8 mouse cellular contexts compared by ENCODE assay signal in the genomic region with DNA sequence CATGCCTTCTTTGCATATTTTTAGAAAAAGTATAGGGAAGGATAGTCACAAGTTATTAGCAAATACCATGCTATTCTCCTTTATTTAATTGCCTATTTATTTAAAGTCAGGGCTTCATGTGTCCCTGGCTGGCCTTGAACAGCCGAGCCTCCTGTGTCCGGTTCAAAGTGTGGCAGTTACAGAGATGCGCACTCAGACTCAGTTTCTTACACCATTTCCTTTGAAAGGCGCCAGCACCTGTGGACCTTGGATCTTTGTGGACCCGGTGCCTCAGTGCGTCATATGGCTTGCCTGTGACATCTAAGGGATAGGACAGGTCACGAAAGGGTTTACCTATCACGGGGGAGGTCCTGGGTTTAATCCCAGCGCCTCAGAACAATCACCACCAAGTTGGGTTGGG. TPM values are rescaled to one million over a fixed set of nuclear protein-coding genes. Genes with fewer than 3 reads are reported as not detected.
DNase-seq lines count a peak whose midpoint lies in the region; ATAC-seq and TF ChIP-seq lines count a peak whose summit lies in the region.

No protein-coding gene starts in this region.

- peak overlapping the region; percentile 54; the same call in 1 of the 2 replicates for H3K9ac ChIP-seq in heart, embryonic 14.5 days (ENCODE audit: low read length)
- H3K9ac ChIP-seq in embryonic facial prominence, embryonic 15.5 days = no peak overlapping the region
- H3K9ac ChIP-seq in intestine, embryonic 15.5 days = peak overlapping the region; percentile 20; the same call in 1 of the 2 replicates

- H3K36me3 ChIP-seq in heart, embryonic 14.5 days (ENCODE audit: control insufficient read depth, insufficient read depth, low read length) = no peaks in the 10 kb centered on the region
- no peaks in the 10 kb centered on the region for H3K36me3 ChIP-seq in embryonic facial prominence, embryonic 15.5 days
- no peaks in the 10 kb centered on the region for H3K36me3 ChIP-seq in intestine, embryonic 15.5 days
- H3K36me3 ChIP-seq in myocyte (ENCODE audit: control insufficient read depth, insufficient read depth) = no peaks in the 10 kb centered on the region

- no peaks in the 10 kb centered on the region for H3K79me2 ChIP-seq in myocyte (ENCODE audit: control insufficient read depth, insufficient read depth)

- DNase-seq in heart, postnatal 10 days = no peak
- no peak for DNase-seq in frontal cortex, postnatal 36 days (ENCODE audit: low spot score in 2 of 2)
- DNase-seq in layer of hippocampus, adult 11-12 months (ENCODE audit: low spot score) = no peak
- no peak for DNase-seq in frontal cortex, adult 2 months (ENCODE audit: extremely low spot score in 1 of 2, low spot score in 1 of 2)

- intact Hi-C loops in heart, postnatal 10 days (cut with DNase I) = loop anchor here (1.0 kb wide), 1 partner anchor 230 kb away; no protein-coding TSS in a partner anchor

- WGBS in heart, embryonic 14.5 days = 31% methylated on average over 9 of the region's 9 CpGs
- 29% methylated on average over 9 of the region's 9 CpGs for WGBS in embryonic facial prominence, embryonic 15.5 days
- WGBS in intestine, embryonic 15.5 days = 39% methylated on average over 9 of the region's 9 CpGs

- ATAC-seq in heart, embryonic 14.5 days (ENCODE audit: insufficient number of reproducible peaks, insufficient read depth, low FRiP score, low read depth) = no peak
- ATAC-seq in embryonic facial prominence, embryonic 15.5 days (ENCODE audit: insufficient number of reproducible peaks, low FRiP score, low TSS enrichment, low read depth) = no peak
- ATAC-seq in intestine, embryonic 15.5 days = peak; percentile 29

- H3K27ac ChIP-seq in heart, embryonic 14.5 days (replicated peaks in 1 of 2; ENCODE audit: control insufficient read depth in 1 of 2, insufficient read depth in 1 of 2, low read depth in 2 of 2, low read length in 2 of 2) = peak overlapping the region; percentile 58 to 76; a peak in 3 of 4 replicates
- peak overlapping the region; percentile 91 for H3K27ac ChIP-seq in embryonic facial prominence, embryonic 15.5 days (replicated peaks)
- H3K27ac ChIP-seq in intestine, embryonic 15.5 days = peak overlapping the region; percentile 49

- no peaks in the 10 kb centered on the region for H3K4me1 ChIP-seq in heart, embryonic 14.5 days (ENCODE audit: control insufficient read depth in 2 of 2, insufficient read depth in 2 of 2, low read length in 2 of 2)
- H3K4me1 ChIP-seq in embryonic facial prominence, embryonic 15.5 days = no peaks in the 10 kb centered on the region; the same call in 1 of the 2 replicates
- H3K4me1 ChIP-seq in intestine, embryonic 15.5 days (replicated peaks) = no peaks in the 10 kb centered on the region

- peak overlapping the region; percentile 59 for H3K4me2 ChIP-seq in heart, embryonic 14.5 days (ENCODE audit: low read length)
- peak overlapping the region; percentile 53 for H3K4me2 ChIP-seq in embryonic facial prominence, embryonic 15.5 days (replicated peaks)
- H3K4me2 ChIP-seq in intestine, embryonic 15.5 days (replicated peaks) = peak overlapping the region; percentile 50
- H3K4me2 ChIP-seq in myocyte (ENCODE audit: low read depth) = peak overlapping the region; percentile 92

- peaks cover 5% of the 10 kb centered on the region for H3K27me3 ChIP-seq in heart, embryonic 14.5 days (ENCODE audit: control insufficient read depth, insufficient read depth, low read length)
- H3K27me3 ChIP-seq in embryonic facial prominence, embryonic 15.5 days = no peaks in the 10 kb centered on the region
- H3K27me3 ChIP-seq in intestine, embryonic 15.5 days (replicated peaks) = no peaks in the 10 kb centered on the region
- H3K27me3 ChIP-seq in myocyte (ENCODE audit: control insufficient read depth, insufficient read depth, insufficient read length) = no peaks in the 10 kb centered on the region

- no peaks in the 10 kb centered on the region for H3K9me3 ChIP-seq in heart, embryonic 14.5 days (ENCODE audit: control insufficient read depth, low read length)
- H3K9me3 ChIP-seq in embryonic facial prominence, embryonic 15.5 days (replicated peaks) = no peaks in the 10 kb centered on the region
- H3K9me3 ChIP-seq in intestine, embryonic 15.5 days = no peaks in the 10 kb centered on the region

- H3ac ChIP-seq in myocyte (ENCODE audit: control insufficient read depth, insufficient read length) = no peak overlapping the region

- no peak for TF ChIP-seq POLR2A in myocyte (IDR thresholded peaks at IDR 0.05; ENCODE audit: insufficient read length, low read depth)

- peak overlapping the region in 1 of 2 experiments; percentile 20; a peak in 2 of 4 replicates for H3K4me3 ChIP-seq in heart, embryonic 14.5 days (ENCODE audit: control insufficient read depth in 1 of 2, insufficient read depth in 1 of 2, low read depth in 1 of 2, low read length in 2 of 2)
- H3K4me3 ChIP-seq in embryonic facial prominence, embryonic 15.5 days (replicated peaks) = peak overlapping the region; percentile 42
- no peak overlapping the region for H3K4me3 ChIP-seq in intestine, embryonic 15.5 days (replicated peaks)
- peak overlapping the region; percentile 27 for H3K4me3 ChIP-seq in myocyte

TF ChIP-seq in myocyte, 11 proteins besides CTCF, POLR2A, EP300 and RAD21:
- TF ChIP-seq REST (IDR thresholded peaks at IDR 0.05; ENCODE audit: insufficient read depth, insufficient read length) (no peak), MYOD1 (IDR thresholded peaks at IDR 0.05; ENCODE audit: control insufficient read depth in 1 of 3, insufficient read length in 2 of 3, low read depth in 2 of 3) (no peak), TCF3 (IDR thresholded peaks at IDR 0.05; ENCODE audit: insufficient read length, low read depth) (no peak), E2F4 (IDR thresholded peaks at IDR 0.05; ENCODE audit: insufficient read depth) (no peak), MYOG (IDR thresholded peaks at IDR 0.05; ENCODE audit: control insufficient read depth in 1 of 3, insufficient read depth in 1 of 3, insufficient read length in 2 of 3, low read depth in 2 of 3) (no peak), TCF12 (IDR thresholded peaks at IDR 0.05; ENCODE audit: insufficient read depth, poor library complexity, severe bottlenecking) (no peak), MAX (IDR thresholded peaks at IDR 0.05; ENCODE audit: low read depth) (no peak), POLR2AphosphoS2 (IDR thresholded peaks at IDR 0.05; ENCODE audit: insufficient read length, low read depth) (no peak), CEBPB (IDR thresholded peaks at IDR 0.05; ENCODE audit: insufficient read depth, poor library complexity, severe bottlenecking) (no peak), SRF (IDR thresholded peaks at IDR 0.05; ENCODE audit: control insufficient read depth, insufficient read length, low read depth) (no peak), USF1 (IDR thresholded peaks at IDR 0.05; ENCODE audit: low read depth) (no peak)

RNA-seq across cellular contexts. Expression of a gene that starts 49.5 kb away (rescaled TPM):
- 83.7 and 98.7 TPM in 2 replicates for polyA plus RNA-seq in heart, embryonic 14.5 days (2014; fragmentation: Nextera tagmentation; extraction: Ambion mirVana)
- 100 to 1,000 TPM; 187 to 221 TPM for total RNA-seq in heart, postnatal 10 days (2021)
- polyA plus RNA-seq in embryonic facial prominence, embryonic 15.5 days (2015; fragmentation: Nextera tagmentation; extraction: Ambion mirVana) = 111 and 116 TPM in 2 replicates
- polyA plus RNA-seq in intestine, embryonic 15.5 days (2015; fragmentation: Nextera tagmentation; extraction: Ambion mirVana) = 112 and 128 TPM in 2 replicates
- polyA plus RNA-seq in myocyte (2012; fragmentation: generic; extraction: Trizol) = 38.9 TPM
- 78.5 and 90.0 TPM in 2 replicates for polyA plus RNA-seq in frontal cortex, adult 2 months (2012; rRNA removed)
